Mouse (Mus musculus) lung, postnatal 14 days (tissue): ENCODE data around the gene A930004D18Rik.
A peak's percentile ranks its signal among the peaks of the same experiment; 100 is the strongest.

ENCODE experiments used
- DNase-seq: peaks from one replicate; pipeline ENCODE4 v3.0.0; 2021

The A930004D18Rik gene

DNA sequence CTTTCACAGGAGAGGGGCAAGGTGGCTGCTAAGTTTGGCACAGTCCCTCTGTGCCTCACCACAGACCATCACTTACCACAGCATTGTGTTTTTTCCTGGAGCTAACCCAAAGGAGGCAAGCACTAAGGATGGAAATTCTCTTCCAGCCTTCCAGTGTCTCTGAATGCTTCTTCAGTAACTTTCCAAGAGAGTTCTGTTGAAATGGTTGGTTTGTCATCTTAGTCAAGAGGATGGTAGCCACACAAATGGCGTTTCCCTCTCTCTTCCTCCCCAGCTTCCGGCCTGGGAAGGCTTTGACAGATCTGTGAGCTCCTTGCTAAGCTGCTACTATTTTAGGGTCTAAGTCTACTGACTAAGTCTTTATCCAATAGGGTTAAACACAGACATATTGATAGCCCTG, at the start of gene A930004D18Rik:
A930004D18Rik (minus strand) TSS at position 247 of the 400 bp plus-strand sequence.
- DNase-seq: no peak

DNA sequence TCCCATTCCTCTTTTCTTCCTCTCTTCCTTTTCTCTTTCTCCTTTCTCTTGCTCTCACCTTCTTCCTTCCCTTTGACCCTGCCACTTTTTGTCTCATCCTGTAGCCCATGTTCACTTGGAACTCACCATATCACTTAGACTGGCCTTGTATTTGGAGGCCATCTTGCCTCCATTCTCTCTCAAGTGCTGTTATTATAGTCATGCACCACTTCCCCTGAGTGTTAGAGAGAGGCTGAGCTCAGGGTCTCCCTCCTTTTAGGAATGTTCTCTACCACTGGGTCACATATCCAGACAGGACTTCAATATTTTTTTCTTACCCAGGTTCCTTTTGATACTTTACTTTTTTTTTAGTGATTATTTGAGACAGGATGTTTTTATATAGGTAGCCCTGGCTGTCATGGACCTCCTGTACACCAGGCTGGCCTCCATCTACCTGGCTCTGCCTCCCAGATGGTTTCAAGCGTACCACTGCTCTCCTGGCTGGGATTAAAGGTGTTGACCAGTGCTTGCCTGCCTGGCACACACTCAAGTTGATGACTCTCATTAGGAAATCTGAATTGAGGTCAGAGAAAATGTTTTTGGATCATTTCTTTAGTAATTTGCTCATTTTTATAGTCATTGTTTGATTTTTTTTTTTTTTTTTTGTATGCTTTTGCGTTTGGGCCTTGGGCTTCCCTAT, 42.8 kb upstream of the A930004D18Rik start:
- DNase-seq: no peak

DNA sequence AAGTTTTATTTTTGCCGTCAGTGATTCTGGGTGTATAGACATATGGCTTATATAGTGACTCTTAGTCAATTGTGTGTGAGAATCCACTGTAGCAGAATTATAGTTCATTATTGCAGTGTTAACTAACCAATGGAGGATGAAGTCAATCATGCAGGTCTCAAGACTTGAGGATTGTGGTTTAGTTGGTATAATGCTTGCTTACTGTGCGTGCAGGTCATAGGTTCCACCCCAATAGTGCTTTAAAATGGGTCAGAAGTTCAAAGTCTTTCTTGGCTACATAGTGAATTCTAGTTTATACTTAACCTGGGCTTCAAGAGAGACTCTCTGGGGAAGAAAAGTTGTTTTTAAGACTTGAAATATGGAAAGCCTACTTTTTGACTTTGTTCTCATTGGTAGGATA, 34.4 kb upstream of the A930004D18Rik start:
- no peak for DNase-seq

DNA sequence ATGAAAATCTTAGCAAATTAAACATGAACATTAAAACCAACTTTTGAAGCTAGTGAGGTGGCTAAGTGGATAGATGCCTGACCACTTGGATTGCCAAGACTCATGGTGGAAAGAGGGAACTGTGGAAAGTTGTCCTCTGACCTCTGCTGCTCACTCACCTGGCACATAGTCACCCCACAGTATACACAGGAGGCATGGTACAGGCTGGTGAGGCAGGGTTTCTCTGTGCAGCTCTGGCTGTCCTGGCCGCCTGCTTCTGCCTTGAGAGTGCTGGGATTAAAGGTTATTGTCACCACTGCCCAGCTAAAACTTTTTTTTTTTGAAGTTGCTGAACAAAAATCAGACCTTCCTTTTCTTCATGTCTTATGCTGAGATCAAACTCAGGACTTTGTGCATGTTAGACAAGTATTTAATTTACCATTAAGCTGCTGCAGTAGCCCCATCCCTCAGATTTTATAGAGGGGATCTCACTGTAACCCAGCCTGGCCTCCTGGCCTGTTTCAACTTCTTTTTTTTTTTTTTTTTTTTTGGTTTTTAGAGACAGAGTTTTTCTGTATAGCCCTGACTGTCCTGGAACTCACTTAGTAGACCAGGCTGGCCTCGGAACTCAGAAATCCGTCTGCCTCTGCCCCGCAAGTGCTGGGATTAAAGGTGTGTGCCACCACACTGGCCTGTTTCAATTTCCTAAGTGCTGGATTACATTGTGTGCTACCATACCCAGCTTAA, 30.7 kb upstream of the A930004D18Rik start:
- no peak for DNase-seq

DNA sequence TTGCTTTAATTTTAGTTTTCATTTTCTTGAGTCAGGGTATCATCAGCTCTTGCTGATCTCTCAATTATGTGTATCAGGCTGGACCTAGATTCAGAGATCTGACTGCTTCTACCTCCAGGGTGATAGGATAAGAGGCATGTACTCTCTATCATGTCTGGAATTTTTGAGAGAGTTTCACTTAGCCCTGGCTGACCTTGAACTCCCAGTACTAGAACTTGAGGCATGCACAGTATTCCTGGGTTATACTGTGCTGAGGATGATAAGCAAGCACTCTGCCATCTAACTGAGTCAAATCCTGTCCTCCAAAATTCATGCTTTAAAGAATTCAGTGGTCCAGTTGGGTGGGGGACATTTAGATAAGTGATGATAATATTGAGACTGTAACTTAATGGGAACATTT, 28.9 kb upstream of the A930004D18Rik start:
- DNase-seq: no peak

DNA sequence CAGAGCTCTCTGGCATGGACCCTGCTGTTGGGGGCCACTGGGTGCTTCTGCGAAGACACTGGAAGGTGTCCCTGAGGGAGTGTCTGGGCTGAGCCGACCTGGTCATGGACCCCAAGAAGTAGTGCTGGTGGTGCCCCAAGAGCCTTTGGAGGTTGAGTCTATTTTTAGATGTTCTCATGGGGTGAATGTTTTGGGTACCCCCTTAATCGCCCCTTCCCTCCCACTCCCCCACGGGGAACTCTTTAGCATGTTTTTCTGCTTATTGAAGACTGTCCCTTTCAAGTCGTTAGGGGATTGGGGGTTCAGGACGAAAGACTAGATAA, 28.1 kb upstream of the A930004D18Rik start:
- DNase-seq: no peak

DNA sequence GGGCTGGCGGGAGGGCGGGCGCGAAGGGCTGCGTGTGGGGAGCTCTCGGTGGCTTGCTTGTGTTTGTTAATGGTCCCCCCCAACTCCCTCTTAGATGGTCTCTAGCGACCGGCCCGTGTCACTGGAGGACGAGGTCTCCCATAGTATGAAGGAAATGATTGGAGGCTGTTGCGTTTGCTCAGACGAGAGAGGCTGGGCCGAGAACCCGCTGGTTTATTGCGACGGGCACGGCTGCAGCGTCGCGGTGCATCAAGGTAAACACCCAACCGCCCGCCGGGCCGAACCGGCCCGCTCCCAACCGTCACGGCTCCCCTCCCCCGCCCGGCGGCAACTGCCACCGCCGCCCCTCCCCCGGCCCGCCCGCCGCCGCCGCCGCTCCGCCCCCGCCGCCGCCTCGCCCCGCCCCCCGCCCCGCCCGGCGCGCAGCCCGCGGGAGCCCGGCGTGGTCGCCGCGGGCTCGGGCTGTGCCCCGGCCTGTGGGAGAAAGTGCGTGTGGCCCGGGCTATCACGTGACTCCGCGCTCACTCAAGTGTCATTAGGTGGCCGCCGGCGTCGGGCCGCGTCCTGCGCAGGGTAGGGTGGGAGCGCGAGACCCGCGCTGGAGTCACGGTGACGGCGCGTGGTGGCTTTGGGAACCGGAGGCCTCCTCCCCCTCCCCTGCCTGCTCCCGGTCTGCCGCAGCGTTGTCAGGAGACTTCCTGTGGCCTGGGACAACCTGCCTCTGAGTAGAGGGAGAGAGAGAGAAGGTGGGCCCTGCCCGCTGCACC, 27.6 kb upstream of the A930004D18Rik start:
- DNase-seq: peak; percentile 79

DNA sequence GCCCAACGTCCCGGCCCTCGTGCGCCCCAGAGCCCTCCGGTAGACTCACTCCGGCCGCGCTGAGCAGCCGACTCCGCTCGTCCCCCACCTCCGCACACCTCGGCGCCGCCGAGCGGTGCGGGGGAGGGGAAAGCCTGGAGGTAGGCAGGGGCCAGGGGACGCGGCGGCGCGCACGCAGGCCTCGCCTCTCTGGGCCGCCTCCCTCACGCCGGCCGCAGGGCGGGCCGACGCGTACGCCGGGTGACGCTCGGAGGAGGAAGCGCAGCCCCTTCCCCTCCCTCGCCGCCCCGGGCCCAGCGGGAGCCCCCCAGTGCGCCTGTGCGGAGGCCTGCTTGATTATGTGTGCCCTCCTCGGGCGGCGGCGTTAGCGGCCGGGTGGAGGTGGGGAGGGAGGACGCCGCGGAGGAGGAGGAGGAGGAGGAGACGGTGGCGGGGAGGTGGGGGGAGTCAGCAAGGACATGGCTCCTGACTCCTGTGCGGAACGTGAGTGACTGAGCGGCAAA, 26.9 kb upstream of the A930004D18Rik start:
- DNase-seq: peak; percentile 89

DNA sequence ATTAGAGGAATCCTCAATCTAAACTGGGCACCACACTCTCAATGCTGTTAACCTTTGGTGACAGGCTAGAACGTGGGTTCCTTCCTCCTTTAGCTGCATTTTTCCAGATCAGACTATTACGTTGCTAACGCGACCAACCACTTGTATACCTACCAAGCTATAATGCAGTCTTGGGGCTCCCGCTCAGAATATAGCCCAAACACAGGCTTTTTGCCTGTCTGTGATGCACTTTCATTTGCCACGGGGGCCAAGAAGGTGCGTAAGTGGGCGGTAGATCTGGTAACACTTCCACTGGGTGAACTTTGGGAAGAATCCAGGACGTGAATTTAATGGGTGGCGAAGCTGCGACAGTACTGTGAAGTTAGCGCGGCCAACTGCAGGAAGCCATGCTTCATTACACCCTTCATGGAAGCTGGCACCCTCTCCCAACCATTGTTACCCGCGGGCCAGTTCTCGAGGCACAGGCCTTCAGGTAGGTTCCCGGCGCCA, 26.3 kb upstream of the A930004D18Rik start:
- DNase-seq: peak; percentile 62

DNA sequence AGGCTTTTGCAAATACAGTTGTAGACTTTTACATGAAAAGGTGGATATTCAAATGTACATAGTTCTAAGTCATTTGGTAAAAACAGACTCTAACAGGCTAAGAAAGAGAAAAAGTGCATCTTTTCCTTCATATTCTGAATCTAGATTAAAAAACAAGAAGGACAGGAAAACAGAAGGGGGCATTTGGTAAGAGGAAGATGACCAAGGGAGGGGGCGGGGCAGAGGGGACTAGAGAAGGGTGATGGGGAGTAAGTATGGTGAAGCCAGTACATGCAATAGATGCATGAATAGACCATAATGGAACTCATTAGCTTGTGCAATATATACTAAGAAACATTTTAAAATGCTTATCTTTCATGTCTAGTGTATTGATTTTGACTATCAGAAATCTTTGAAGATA, 22.9 kb upstream of the A930004D18Rik start:
- DNase-seq: no peak

DNA sequence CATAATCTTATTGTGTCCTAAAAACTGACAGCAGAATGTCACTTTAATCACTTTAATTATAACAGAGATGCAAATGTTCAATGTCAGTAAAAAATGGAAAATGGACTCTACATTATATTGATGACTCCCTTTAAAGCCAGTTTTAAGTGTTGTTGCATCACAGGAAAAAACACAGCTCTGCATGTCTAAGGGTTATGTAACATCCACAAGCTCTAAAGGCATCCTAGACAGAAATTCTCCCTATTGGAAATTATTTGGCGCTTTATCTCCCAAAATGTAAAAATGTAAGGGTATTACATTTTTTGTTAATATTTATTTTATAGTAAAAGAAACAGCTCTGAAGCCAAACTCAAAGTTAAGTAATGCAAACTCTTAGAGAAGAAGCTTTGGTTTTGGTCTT, 22.4 kb upstream of the A930004D18Rik start:
- no peak for DNase-seq

DNA sequence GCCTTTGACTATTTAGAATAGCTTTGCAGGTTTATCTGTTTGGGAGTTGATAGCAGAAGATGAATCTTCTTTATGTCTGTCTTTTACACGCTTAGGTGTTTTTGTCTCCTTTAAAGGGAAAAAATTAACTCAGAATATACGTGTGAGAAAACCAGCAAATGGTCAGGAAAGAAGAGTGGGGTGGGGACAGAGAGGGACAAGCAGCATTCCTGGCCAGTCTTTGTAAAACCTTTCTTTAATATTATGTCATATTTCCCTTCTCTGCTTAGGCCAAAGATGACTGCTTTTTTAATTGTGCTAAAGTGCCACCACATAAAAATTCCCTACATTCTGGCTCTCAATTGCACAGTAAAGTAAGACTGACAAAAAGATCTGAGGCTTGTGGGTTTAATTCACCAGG, 21.5 kb upstream of the A930004D18Rik start:
- no peak for DNase-seq

DNA sequence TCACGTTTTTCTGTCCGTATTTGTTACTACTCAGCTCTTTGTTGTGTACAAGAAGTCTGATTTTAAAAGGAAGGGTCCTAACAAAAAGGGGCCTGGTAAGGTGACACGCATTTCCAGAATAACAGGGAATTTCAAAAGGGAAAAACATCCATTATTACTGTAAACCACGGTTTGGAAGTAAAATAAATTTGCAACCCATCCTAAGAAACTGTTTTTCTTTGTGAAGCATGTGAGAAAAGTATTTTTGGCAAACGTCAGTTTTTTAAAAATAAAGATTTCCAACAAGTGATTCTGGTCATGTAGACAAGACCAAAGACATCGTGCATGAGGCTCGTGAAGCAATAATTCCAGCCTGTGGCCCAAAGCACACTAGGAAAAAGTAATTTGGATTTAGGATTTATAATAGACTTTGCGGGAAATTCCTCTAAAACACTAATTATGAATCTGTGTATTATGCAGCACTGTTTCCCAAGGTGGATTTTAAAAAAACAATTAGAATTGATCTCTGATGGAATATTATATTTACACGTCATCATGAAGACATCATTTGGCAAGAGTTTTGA, 20.7 kb upstream of the A930004D18Rik start:
- no peak for DNase-seq

DNA sequence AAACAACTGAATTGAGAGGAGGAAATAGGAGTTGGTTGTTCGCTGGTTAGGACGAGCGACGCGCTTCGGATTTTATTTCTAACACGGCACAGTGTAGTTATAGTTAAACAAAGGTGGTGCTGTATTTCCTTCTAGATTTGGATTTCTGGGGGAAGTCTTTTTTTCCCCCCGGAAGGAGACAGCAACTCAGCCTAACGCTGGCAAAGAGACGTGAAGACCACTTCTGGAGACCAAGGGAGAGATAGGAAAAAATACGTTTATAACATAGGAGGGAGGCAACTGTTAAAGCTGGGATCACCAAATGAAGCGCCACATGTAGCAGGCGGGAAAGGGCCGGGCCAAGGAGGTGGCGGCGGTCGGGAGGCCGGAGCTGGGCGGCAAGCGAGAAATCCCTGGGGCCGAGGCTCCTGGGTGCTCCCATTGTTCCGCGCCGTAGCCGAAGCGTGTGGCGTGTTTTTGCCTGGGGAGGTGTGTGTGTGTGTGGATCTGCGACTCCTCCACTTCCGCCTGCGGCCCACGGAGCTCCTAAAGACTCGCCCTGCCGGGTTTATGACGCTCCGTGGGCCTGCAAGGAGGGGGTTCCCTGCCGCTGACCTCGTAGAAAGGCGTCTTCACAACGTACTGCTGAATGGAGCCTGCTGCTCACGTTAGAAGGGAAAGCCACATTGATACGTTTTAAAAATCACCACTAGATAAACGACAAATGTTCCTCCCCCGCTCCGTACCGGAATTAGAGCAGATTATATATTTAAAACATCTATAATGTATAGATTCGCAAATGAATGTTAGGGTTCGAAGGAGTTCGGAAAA, 20.0 kb upstream of the A930004D18Rik start:
- peak; percentile 68 for DNase-seq

DNA sequence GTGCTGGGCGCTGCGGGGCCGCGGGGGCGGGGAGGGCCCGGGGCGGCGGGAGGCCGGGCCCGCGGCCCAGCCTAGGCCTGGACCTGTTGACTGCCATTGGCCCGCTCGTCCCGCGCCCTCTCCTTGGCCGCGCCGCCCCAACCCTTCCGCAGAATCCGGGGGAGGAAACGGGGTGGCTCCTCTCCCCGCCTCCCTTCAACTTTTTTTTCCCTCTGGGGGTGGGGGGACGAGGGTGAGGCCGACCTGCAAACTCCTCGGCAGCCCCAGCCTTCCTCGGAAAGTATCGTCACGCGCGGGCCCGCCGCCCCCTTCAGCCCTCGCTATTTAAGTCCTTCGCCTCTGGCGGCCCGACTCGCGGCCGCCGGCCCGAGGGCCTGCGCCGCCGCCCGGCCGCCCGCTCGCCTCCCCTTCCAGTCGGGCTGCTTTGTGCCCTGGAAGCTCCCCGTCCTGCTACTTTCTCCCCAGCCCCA, 19.3 kb upstream of the A930004D18Rik start:
- DNase-seq: peak; percentile 94

DNA sequence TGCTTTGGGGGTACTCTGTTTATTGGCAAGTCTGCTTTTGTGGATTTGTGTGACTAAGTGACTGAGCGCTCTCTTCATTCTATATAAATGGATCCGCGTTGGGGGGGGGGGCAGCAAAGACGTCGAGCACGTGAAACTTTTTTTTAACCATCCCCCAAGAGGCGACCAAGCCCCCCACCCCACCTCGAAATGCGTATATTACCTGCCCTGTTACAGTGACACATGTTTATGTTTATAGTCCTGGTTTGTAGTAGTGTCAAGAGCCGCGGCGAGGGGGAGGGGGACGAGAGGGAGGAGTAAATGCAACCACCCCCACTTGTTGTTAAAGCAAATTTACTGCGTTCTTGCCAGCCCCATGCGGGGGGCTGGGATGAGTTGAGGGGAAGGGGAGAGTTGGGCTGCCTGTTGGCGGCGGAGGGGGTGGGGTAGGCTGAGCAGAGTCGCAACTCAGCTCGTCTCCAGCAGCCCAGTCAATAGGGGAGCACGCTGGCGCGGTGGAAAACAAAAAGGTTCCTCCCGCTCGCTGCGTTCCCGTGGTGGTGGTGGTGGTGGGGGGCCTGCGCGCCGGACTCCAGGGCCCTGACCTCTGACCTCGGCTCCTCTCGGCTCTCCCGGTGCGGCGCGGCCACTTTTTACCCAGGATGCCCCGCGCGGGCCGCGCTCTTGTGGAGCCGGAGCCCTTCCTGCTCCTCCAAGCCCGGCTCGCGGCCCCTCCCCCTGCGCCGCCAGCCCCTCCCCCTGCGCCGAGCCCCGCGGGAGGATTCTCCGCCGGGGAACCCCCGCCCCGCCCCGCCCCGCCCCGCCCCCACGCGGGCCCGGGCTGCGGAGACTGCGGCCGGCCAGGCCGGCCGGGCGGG, 18.6 kb upstream of the A930004D18Rik start:
- peak; percentile 97 for DNase-seq

DNA sequence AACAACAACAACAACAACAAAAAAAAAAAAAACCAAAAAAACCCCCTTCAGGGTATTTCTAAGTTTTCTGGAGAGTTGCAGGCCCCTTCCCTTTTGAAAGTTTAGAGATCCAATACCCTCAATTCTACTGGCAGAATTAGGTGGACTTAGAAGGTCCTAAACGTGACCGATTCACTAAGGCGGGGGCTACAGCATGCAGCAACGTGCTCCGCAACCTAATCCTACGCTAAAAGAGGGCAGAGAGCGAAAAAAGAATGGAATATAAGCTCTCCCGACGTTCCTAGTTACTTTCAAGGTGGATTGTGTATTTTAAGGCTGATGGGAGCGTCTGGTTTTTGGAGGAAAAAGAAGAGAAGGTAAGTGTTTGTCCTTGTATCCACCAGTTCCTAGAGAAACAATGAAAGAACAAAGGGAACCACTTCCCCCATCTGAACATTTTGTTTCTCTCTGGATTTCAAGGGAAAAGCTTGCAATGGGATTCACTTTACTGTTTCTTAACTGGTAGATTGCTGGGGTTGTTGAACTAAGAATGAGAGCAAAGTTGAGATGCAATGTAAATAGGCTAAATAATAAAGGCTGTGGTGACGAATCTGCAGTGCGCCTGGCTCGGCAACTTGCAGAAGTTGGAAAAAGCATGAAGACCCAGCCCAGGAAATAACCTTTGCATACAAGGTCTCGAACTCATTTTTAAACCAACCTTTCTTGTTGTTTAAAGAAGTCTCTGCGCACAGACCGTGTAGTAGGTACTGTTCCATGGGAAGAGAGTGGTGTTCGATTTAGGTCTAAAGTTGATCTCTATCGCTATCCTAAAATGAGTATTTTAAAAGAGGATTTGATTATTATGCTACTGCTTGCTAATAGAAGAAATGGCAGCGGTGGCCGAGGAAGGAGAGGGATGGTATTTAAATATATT, 17.7 kb upstream of the A930004D18Rik start, which contains the start of gene Mllt10:
Mllt10 (plus strand) TSS at position 222 of the 913 bp plus-strand sequence.
- no peak for DNase-seq

DNA sequence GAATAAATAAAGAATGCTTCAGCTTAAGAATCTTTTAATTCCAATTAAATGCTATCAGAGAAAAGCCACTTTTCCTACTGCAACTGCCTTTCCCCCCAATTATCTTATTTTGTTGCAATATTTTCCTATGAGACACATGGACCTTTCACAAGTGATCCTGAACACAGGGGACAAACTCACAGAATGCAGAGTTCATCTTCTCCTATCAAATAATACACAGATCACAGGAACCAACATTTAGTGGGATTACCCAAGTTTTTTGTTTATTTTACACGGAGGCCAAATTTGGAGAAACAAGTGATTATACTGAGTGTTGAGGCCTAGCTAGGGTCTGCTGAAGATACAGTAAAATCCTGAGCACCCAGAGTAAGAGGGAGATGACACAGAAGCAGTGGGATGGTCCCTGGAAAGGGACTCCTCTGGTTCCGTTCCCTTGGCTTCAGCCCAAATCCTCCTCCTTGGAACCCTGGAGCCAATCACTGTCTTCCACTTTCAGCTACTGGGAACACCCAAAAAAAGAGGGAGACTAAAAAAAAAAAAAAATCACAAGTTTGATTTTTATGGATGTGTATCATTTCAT, 16.5 kb upstream of the A930004D18Rik start:
- DNase-seq: peak; percentile 69

DNA sequence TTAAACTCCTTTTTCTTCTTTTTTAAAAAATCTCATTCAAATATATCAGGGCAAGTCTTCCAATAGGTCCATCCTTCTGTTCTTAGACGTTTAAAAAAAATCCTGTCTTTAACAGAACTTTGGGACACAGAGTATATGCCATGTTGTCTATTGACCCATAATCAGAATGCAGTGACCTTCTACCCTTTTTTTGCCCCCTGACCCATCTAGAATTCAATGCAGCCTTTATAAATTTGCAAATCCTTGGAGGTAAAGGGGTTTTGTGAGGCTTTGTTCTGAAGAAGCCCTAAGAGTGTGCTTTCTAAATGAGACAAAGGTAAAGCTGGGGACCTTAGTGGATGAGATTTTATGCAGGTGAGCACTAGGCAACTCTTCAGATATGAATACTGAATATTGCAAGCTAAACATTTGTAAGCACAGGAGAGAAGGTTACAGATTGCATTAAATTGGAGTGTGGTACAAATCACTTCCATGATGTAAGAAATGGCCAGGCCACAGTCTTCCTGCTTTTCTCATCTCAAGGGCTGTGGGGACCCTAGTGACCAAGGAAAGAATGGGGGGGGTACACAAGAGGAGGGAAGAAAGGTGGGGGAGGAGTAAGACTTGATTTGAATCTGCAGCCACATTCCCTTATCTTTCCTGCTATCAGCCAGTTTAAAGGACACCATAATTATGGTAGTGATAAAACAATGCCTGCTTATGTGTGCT, 15.9 kb upstream of the A930004D18Rik start:
- no peak for DNase-seq
